Mouse (Mus musculus): ENCODE data around the gene Hs2st1.

DNA sequence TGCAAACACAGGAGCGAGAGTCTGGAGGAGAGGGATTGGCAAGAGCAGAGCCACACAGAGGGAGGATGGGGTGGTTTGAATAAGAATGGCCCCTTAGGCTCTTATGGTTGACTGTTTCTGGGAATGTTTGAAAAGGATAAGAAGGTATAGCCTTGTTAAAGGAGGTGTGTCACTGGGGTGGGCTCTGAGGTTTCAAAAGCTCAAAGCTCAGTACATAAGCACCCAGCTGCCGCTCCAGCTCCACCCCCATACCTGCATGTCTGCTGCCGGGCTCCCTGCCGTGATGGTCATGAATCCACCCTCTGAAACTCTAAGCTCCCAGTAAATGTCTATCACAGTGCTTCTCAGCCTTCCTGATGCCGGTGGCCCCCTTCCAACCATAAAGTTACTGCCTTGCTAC, 40.8 kb upstream of the Hs2st1 start:
- no peak for TF ChIP-seq MAX (IDR thresholded peaks at IDR 0.05)
- no peak for TF ChIP-seq CTCF (IDR thresholded peaks at IDR 0.05; ENCODE audit: control insufficient read depth, insufficient read depth, insufficient read length)

All from C2C12 (cell line).